Mouse (Mus musculus) splenic B cell, adult 2 months (primary cell): ENCODE data around the gene Nepro.

ENCODE experiments used
- DNase-seq: peaks from one replicate; pipeline ENCODE4 v3.0.0-alpha.2; 2011; ENCODE audit warnings: low read depth, low spot score
- H3K27me3 ChIP-seq: 2 replicates; pipeline ENCODE4 v1.6.1; 2012; ENCODE audit warnings: mild to moderate bottlenecking, low read length, moderate library complexity, mixed read lengths; ENCODE audit not compliant: control insufficient read depth, poor library complexity, insufficient read depth, severe bottlenecking
- H3K36me3 ChIP-seq: 2 replicates; pipeline ENCODE4 v1.6.1; 2012; ENCODE audit warnings: mild to moderate bottlenecking, low read length, moderate library complexity, mixed read lengths; ENCODE audit not compliant: control insufficient read depth, poor library complexity, insufficient read depth, severe bottlenecking

Nepro gene

DNA sequence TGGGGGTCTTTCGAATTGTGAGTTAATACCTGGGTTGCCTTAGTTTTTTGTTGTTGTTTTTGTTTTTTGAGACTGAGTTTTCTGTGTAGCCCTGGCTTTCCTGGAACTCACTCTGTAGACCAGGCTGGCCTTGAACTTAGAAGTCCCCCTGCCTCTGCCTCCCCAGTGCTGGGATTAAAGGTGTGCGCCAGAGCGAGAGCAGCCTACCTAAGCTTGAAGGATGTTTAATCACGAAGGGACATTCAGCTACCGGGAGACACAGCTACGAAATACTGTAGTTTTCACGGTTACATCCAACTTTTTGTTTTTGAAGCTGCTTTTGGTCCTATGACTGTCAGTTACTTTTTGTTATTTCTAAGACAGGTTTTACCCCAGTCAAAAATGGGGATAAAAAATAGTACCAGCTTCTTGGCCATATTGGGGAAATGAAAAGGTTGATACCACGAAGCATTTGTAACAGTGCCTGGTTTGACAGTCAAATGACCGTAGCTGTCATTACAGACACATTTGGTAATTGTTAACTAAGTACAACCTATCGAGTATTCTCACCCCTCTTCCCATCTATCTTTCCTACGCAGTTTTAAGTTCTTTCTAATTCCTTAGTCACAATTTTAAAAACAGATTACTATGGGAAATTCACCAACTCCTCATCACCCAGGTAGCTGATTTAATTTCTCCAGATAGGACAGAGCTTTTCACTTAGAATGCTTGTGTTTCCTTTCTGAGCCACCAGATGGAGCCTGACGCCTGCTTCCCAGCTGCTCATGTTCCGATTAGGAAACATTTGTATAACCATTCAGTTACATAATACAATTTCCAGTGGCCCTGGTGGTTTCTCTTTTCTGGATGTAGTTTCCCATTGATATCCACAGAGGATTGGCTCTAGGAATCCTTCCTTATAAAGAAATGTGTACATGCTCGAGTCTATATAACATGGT is 1.5 kb downstream of the Nepro start:
- no peaks in the 10 kb centered on the region for H3K27me3 ChIP-seq
- peak; percentile 83 for DNase-seq
- peaks cover 2% of the 10 kb centered on the region; the same call in 1 of the 2 replicates for H3K36me3 ChIP-seq

DNA sequence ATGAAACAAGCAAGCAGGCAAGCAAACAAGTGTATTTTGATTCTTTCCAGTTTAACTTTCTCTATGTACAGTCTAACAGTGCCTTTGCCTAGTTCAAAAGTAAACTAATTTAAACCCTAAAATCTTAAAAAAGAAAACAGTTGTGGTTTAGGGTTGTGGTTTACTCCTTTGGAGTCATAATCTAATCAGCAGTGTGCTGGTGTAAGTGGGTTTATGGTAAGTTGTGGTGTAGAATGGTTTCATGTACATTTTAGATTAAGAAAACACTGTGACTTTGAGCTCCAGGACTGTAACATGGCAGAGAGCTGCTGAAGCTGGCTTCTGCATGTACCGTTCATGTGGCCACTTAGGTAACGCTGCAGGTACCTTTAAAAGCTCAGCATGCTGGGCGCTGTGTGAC is 3.4 kb downstream of the Nepro start:
- Histone ChIP-seq H3K36me3 (peaks cover 7% of the 10 kb centered on the region; the same call in 1 of the 2 replicates), H3K27me3 (no peaks in the 10 kb centered on the region)
- no peak for DNase-seq

DNA sequence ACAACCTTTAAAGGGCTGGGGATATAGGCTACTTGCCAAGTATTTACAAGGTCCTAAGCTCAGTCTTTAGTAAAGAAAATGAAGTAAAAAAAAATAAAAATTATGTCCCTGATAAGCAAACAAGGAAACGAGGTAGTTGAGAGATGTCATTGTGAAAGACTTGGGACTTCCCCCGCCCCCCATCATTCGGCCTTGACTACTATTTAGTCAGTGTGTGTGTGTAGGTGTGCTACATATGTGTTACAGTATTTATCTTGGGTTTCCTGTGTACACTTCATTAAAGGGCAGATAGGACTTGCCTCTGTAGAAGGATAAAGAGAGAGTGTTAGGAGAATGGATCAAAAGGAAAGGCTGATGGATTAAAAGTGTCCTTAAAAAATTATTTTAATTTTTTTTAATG is 10.0 kb downstream of the Nepro start:
- Histone ChIP-seq H3K27me3 (no peaks in the 10 kb centered on the region), H3K36me3 (peaks cover 19% of the 10 kb centered on the region)
- DNase-seq, result peak; percentile 27

DNA sequence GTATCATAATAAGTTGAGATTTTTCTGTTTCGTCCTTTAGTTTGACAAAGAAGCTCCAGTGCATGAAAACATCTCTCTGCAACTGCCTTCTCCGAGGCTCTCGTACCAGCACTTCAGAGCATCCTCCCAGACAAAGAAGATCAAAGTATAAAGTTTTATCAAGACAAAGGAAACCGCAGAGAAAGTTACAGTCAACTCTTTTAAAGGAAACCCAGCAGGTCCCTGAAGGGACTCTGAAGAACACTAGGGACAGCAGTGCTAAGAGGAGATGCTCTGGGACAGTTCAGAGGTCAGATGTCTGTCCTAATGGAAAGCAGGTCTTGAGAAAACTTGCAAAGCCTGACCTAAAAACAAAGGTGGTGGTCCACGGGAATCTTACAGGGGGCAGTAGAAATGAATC is 11.6 kb downstream of the Nepro start:
- Histone ChIP-seq H3K36me3 (peaks cover 19% of the 10 kb centered on the region), H3K27me3 (no peaks in the 10 kb centered on the region)
- no peak for DNase-seq

DNA sequence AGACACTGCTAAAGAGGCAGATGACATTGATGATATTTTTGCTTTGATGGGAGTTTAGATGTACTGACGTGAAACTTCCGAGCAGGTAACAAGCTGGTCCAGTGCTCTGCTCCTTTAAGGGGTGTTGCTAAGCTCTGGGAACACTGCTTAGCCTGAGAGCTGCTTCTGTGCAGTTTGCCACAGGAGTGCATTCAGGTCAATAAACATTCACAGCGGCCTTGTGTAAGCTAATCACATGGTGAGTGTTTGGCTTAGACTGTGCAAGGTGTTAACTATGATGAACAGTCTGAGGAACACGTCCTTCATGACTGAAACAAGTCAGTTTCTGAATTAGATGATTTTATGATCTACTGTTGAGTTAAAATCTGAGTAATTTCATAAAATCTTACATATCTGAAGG is 12.0 kb downstream of the Nepro start:
- DNase-seq, result no peak
- Histone ChIP-seq H3K27me3 (no peaks in the 10 kb centered on the region), H3K36me3 (peaks cover 19% of the 10 kb centered on the region)

DNA sequence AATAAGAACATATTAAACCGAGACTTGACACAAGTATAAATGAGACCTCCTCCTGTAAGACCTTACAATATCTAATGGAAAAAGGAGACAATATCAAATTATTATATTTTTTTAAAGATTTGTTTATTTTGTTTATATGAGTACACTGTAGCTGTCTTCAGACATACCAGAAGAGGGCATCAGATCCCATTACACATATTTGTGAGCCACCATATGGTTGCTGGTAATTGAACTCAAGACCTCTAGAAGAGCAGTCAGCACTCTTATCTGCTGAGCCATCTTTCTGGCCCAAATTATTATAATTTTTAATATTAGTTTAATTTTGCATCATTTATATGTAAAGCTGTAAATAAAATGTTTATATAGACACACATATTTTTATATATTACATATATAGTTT is 18.7 kb downstream of the Nepro start:
- DNase-seq, result peak; percentile 18
- no peaks in the 10 kb centered on the region for H3K27me3 ChIP-seq
- peaks cover 9% of the 10 kb centered on the region; the same call in 1 of the 2 replicates for H3K36me3 ChIP-seq

DNA sequence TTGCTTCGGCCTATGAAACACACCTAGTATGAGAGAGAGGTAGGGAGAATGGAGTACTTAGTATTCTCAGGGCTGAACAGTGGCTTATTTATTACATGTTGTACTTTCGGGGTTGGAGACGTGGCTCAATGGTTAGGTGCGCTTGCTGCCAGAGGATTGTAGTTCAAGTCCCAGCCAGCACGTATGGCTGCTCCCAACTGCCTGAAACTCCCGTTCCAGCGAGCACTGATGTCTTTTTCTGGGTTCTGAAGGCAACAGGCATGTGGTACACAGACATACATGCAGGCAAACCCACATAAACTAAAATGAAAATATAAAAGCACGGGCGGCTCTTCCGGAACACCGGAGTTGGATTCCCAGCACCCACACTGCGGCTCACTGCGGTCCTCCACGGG is 21.4 kb downstream of the Nepro start:
- no peaks in the 10 kb centered on the region for H3K27me3 ChIP-seq
- H3K36me3 ChIP-seq, result 0 out of 2 replicates have a peak, but pooled peaks cover 3% of the 10 kb centered on the region
- no peak for DNase-seq

DNA sequence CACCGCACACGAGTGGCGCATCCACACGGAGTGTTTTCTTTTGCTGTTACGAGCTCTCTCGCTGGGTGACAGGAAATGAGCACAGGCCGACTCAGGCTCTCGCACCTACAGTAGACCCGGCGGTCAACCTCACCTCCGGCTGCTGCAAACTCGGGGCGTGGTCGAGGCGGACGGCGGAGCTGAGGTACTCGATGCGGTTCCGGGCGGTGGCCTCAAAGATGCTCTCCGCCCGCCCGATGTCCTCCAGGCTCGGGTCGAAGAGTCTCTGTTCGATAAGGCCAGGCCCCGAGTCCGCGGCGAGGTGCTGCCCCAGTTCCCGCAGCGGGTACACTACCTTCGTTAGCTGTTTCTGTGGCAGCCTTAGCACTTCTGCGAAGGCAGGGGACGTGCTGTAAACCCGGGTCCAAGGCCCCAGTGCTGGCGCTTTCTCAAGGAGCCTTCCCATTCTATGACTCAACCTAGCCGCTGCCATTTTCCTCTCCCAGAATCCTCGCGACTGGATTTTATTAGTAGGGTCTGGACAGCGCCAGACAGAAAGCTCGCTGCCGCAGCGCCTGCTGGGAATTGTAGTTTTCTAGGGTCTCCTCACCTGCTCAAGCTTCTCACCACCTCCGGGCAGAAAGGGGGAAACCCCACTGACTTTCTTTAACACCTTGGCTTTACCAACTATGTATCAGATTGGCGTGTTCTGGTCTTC is 21.9 kb downstream of the Nepro start, which contains the start of gene Gtpbp8:
Gene Gtpbp8 (minus strand): TSS at position 498 of the 697 bp plus-strand sequence.
- no peaks in the 10 kb centered on the region for H3K27me3 ChIP-seq
- DNase-seq, result peak; percentile 85
- 0 out of 2 replicates have a peak, but pooled peaks cover 3% of the 10 kb centered on the region for H3K36me3 ChIP-seq

DNA sequence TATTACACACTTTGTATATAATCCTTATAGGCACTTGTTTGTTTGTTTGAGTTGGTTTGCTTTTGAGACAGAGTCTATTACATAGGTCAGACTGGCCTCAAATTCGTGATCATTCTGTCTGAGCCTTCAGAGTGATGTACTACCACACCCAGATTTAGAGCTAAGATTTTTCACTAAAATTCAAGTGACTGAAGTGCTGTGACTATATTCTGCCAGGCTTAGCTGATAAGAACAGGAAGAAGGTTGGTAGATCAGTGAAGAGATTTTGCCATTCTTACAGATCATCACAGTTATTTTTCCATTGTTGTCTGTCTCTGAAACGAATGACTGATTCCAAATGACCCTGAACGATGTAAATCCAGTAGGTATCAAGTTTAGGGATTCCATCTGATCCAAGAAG is 23.9 kb downstream of the Nepro start:
- no peak for DNase-seq
- H3K36me3 ChIP-seq, result no peaks in the 10 kb centered on the region
- no peaks in the 10 kb centered on the region for H3K27me3 ChIP-seq

DNA sequence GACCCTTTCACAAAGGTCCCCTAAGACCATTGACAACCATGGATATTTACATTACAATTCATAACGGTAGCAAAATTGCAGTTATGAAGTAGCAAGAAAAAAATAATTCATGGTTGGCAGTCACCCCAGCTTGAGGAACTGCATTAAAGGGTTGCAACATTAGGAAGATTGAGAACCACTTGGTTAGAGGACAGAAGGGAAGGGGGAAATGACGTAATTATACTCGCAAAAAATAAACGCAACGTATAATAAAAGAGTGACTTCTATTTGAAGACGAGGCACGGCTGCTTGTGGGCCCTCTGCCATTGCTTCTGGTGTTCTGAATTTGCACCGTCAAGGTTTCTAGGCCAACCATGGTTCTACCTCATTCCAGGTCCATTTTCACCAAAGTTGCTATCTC is 33.6 kb downstream of the Nepro start:
- no peak for DNase-seq
- H3K27me3 ChIP-seq, result no peaks in the 10 kb centered on the region

DNA sequence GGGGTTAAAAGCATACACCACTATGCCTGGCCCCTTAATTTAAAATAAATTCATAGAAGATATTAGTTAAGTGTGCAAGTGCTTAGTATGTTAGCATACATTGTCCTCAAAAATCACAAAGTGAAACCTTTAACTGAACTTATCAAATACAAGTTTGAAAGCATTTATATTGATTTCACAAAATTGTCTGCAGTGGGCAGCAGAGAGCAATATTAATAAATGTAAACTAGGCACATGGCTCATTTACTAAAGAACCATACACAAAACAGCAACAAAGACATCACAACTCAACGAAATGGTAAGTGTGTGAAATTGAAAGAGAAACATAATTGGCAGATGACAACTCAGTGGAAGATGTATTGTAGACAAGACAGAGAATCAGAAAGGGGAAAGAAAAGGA is 37.7 kb downstream of the Nepro start:
- DNase-seq, result peak; percentile 49
- no peaks in the 10 kb centered on the region for H3K27me3 ChIP-seq
- no peaks in the 10 kb centered on the region for H3K36me3 ChIP-seq

More for the DNA sequence above, 33.6 kb downstream of the Nepro start:
- no peaks in the 10 kb centered on the region for H3K36me3 ChIP-seq

DNA sequence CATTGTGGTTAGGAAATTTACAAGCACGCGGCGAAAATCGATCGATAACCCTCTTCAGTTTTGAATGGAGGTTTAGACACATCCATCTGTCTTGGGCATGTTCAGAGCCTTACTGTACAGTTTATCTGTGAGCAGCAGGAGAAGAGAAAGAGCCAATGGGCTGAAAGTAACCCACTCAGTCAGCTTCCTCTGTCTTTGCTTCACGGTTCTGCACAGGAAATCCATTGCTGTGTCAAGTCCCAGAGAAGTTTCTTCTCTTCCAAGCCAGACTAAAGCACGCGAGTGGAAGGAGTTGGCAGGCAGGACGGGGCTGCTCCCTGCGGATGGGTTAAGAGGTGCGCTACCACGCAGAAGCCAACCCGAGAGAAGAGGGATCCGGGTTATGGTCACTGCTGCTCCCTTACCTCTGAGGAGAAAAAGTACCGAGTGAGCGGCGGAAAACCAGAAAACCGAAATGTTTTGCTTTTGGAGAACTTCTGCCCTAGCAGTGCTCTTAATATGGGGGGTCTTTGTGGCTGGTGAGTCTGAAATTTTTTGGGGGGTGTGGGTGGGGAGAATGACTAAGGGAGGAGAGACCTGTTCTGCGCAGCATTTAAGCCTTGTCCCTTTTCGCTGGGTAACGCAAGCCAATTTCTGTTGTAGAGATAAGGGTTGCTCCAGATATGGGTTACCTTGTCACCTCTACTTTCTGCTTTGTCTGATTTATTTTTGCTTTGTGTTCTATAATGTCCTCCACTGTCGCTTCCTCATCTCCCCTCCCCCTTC is 41.6 kb downstream of the Nepro start, which contains the start of gene Cd200r1:
Gene Cd200r1 (plus strand): TSS at position 182 of the 765 bp plus-strand sequence.
- H3K36me3 ChIP-seq, result no peaks in the 10 kb centered on the region
- H3K27me3 ChIP-seq, result no peaks in the 10 kb centered on the region
- peak; percentile 12 for DNase-seq

DNA sequence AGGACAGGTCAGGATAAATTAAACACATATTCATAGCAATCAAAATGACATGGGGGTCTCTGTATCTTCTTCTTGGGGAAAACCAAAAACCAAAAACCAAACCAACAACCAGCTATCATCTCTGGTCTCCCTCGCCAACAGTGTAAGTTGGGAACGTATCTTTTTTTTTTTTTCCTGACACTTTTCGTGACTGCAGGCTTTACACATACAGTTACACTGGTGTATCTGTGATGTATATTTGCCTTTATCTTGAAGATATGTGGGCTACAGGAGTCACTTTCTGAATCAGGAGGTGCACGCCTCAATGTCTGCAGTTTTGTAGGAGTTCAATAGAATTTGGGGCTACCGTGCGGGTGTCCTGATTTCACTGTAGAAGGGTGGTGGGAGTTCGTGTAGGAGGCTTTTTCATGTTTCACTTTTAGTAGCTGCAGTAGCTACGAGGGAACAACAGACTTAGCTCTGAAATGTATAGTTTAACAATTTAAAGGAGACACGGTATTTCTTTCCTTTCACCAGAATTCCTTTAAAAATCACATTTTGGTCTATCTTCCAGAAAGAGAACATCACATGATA is 42.3 kb downstream of the Nepro start:
- no peaks in the 10 kb centered on the region for H3K27me3 ChIP-seq
- no peaks in the 10 kb centered on the region for H3K36me3 ChIP-seq
- no peak for DNase-seq

DNA sequence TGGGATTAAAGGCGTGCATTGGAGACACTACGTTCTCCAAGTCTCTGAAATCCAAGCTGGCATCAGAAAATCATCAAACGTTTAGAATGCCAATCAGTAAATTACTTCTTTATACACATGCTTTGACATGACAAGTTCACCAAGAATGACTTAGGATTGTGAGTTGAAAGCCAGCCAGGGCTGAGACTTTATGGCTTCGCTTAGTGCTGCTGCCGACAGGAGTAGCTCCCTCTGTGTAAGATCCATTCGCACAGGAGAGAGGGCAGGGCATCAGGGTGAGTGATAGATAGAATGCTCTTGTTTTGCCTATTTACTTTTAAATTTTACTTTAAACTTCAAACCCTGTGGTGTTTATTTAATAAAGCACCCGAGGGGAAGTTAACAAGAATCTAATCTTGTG is 43.4 kb downstream of the Nepro start:
- H3K36me3 ChIP-seq, result no peaks in the 10 kb centered on the region
- no peak for DNase-seq
- no peaks in the 10 kb centered on the region for H3K27me3 ChIP-seq
